Mouse (Mus musculus) testis, postnatal 14 days (tissue): ENCODE results near the gene Adam1b.

Experiments
- DNase-seq: peaks from one replicate; pipeline ENCODE4 v3.0.0; 2021; ENCODE audit warnings: low spot score

Gene Adam1b

DNA sequence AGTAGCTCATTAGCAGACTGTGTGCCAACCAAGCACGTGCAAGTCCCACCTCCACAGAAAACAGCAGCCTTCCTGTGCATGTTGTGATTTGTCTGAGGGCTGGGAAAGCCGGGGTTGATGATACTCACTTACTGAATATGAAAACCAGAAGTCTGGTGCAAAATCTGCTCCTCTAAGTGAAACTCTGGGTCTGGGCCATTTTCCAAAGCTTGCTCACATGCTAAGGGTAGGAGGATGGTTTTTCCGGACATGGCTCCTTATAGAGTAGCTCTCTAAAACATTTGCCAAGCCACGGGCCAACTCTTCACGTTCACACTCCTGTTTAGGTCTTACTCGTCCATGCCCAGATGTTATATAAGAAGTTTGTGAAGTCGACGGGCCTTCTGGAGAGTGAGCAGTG is 9.9 kb downstream of the Adam1b start:
- DNase-seq: no peak

DNA sequence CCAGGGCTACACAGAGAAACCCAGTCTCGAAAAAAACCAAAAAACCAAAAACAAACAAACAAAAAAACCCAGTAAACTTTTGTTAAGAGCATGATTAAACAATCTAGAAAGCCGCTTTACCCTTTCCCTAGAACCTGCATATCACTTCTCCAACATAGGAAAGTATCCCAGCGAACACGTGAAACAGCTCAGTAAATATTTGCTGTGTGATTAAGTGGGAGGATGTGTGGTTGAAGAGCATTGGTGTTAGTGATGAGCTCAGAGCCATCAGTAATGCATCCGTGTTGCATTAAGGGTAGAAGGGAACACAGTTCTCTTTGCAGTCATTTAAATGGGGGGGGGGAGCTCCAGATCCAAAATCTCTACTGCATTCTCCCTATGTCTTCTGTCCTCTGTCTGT is 18.4 kb downstream of the Adam1b start:
- DNase-seq: no peak

DNA sequence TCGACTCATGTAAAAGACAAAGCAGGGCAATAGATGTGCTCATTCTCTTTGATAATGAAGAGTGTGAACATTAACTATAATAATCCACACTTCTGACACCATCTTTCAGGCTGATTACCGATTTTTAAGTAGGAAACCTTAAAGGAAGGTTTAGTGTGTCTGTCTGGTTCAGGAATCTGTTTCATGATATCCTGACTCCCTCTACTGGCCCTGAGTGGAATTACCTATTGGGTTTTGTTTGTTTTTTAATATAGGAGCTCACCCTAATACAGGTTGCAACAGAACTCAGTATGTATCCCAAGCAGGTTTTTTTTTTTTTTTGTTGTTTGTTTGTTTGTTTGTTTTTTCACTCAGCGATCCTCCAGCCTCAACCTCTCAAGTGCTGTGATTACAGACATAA is 25.6 kb downstream of the Adam1b start:
- DNase-seq: no peak

DNA sequence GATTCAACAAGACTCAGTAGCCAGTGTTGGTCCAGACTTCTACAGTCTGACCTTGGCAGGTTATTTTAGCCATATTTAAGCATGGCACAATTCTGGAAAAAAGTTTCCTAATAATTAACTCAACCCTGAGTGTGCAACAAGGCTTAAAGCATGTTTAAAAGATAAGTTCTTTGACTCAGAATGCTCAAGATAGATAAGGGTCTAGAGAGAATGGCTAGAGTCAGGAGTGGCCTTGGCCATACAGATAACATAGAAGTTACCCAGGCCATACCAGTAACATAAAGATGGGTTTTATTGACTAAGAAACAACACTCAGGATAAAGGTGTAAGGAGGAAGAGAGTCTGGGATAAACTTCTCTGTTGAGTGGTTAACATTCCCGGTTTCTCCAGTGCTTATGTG is 27.2 kb downstream of the Adam1b start:
- no peak for DNase-seq

DNA sequence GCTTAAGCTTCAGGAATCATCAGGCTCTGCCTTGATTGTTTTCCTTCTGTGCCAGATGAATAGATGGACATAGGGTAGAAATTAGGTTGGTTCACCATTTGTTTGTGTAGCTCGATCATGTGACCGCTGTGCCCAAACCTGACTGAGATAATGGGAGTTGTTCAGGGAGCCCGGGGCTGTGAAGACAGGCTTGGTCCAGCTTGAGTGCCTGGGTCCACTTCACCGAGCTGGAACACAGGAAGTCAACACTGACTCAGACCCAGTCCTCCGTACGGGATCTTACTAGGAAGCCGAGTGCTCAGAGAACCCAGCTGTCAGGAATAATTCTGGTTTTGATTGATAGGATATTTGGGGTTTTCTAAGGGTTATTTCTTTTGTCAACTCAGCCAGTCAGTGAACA is 28.6 kb downstream of the Adam1b start:
- no peak for DNase-seq

DNA sequence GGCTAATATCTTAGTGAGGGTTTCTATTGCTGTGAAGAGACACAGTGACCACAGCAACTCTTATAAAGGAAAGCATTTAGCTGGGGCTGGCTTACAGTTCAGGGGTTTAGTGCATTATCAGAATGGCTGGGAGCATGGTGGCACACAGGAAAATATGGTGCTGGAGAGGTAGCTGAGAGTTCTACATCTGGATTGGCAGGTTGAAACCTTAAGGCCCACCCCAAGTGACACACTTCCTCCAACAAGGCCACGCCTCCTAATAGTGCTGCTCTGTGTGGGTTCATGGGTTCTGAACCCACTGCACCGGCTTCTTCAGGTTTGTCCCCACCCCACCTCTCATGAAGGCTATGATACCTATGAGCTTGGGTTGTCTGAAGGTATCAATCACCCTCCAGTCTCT is 30.8 kb downstream of the Adam1b start:
- no peak for DNase-seq

DNA sequence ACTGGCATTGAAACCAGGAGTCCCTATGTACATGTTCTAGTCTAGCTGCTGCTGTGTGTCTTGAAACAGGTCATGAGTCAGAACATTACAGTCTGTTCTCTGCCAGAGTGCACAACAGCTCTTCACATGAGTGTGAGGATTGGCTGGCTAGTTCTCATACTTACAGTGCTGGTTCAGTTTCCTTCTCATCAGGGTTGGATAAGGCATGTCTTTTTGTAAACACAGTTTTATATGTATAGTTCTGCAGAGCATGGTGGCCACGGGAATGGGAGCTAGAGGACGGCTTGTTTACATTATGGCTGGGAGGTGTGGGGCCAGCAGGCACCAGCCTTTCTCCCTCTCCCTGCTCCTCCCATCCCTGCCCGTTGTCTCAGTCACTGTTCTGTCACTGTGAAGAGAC is 33.7 kb downstream of the Adam1b start:
- no peak for DNase-seq

DNA sequence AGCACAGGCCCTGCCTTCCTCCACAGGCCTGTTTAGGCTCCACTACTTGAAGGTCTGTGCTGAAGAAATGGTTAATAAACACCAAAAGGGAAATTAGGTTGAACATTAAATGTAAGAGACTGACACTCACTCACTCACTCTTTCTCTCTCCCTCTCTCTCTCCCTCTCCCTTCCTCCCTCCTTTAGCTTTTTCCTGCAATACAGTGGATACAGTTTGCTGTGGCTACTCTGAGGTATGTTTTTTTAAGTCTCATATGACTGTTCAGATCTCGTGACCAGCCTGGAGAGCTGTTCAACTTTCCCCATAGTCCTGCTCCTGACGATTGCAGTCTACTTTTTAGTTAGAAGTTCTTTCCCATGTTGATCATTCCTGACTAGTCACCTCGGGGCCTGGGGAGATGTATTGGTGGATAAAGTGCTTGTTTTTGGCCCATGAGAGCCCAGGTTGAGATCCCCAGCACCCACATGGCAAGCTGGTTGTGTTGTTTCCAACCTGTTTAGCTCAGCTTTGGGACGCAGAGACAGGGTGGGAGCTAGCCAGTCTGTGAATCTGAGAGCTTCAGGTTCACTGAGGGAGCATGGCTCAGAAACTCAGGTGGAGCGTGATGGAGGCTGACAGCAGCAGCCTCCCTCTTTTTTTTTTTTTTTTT is 39.5 kb downstream of the Adam1b start:
- no peak for DNase-seq

DNA sequence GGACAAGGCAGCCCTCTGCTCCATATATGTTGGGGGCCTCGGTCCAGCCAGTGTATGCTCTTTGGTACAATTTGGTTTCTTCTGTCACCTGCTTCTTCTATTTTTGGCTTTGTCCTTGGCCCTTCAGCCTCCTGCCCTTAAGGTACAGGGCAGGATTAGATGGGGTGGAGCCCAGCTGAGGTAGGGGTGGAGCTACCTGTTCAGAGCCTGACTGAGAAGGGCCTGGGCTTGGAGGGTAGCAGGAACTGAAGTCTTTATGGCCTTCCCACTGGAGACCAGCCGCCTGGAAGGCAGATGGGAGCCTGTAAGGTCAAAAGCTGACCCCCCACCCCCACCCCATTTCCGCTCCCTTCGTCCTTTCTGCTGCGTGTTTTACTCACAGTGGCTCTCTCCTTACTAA is 40.3 kb downstream of the Adam1b start:
- DNase-seq: no peak

DNA sequence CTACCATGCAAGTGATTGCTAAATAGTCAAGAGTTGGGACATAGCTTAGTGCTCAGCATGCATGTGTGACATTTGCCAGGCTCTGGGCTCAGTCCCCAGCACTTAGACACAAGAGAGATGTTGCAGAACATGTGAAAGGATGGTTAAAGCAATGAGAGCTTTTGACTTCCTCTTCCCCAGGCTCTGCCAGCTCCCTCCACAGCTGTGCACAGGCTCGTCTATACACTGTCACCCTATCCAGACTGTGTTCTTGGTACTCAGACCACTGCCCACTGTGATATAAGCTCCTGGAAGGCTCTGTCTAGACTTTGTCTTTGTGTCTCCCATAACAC is 41.1 kb downstream of the Adam1b start:
- no peak for DNase-seq

DNA sequence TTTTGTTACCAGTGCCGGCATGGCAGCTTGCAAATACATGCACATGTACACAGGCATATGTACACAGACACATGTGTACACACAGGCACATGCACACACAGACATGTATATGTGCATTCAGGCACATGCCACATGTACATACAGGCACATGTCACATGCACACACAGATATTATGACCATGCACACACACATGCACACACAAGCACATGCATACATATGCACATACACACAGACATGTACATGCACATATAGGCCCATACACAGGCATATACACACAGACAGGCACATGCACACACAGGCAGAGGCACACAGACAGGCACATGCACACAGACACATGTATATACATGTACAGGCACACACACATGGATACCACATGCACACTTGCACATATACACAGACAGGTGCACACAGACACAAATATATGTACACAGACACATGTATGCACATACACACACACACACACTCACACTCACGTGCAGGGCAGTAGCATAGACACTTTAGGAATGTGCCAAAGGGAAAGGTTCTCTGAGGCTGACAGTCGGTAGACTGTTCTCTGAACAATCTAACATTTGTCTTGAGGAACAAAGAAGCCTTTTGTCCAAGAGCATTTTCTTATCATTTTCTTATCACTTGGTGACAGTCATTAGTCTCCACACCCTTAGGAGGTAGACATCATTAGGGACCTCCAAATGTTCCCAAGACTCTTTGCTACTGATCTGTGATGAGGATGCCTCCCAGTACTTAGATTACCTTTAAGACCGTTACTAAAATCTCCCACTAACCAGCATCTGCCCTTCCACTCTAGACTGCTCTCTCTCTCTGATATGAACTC is 41.7 kb downstream of the Adam1b start:
- no peak for DNase-seq

DNA sequence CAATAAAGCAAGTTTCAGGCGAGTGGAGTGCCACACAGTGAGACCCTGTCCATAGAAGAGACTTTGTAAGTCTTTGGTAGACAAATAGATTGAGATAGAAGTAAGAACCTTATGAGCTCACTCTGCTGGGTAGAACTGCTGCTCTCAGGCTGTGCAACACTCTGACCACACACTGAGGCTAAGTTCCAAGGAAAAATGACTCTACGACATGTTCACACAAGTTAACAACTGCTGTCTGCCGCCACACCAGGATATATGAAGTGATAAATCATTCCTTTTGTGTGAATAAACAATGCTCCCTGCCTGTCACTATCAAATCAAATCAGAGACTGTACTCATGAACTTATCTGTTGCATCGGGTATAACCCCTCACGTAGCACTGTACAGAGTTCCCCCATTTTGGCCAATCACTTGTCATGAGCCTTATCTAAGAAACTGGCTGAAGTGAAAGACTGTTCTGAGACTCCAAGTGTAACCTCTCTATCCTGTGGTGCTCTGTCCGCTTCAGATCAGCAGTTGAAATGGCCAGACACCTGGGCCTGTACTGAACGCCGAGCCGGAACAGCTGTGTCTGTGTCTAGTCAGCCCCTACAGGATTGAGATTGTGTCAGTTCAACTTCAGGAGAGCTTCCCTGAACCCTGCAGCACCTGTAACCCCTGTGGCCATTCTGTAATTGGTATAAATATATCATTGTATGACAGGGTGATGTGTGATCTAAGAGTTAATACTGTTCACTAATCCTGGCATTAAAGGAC is 47.5 kb downstream of the Adam1b start:
- DNase-seq: no peak

DNA sequence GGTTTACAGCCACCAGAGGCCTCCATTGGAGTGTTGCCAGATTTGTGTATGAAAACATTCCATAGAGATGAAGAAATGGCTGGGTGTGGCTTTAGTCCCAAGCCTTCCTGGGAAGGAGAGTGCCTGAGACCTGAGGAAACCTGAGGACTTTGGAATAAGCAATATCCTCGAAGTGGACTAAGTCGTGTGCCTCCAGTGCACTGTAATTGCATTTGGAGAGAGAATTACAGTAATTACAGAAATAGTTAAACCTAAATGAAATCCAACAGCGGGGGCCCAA is 48.8 kb downstream of the Adam1b start:
- DNase-seq: no peak

DNA sequence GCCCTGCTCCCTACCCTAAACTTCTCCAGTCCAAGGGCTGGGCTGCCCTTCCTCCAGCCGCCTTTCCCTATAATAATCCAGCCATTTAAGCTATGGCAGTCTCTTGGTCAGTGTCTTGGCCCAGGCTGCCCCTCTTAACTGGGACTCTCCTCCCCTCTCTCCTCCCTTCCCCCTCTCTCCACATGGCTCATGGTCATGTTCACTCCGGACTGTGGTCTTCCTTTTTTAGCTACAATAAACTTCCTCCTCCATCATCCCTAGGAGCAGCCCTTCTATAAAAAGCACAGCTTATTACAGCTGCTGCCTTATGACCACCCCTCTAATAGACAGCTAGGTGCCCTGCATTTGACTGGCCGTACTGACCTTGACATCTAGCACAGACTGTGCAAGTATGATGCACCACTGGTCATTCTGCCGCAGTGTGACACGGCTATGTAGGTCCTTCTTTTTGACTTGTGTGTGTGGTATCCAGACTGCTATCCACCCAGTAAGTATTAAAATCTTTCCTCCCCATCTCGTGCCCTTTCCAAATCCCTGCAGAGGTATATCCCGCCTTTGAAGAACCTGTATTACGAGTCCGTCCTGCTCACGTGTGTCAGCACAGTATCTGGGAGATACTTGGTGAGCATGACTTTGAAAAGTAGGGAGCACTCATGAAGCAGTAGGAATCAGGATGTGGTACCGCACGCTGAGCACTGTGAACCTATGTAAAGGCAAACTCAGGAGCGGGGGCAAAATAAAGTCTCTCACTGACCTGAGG is 49.3 kb downstream of the Adam1b start:
- DNase-seq: no peak

DNA sequence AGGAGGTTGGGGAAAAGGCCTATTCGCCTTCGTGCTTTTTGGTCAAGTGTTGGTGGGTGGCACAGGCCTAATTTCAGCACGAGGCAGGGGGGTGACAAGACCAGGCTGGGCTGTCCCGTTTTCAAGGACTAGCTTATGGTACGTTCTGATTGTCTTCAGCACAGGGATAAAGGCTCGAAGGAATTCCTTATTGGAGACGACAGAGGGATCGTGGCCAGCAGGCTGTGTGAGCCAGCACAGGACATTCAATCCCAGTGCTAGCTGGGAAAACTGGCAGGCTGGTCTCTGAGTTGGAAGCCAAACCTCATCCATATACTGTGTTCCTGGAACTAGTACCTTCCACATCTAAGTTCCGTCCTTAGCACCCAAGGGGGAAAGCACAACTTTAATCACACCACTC is 50.3 kb downstream of the Adam1b start:
- no peak for DNase-seq

DNA sequence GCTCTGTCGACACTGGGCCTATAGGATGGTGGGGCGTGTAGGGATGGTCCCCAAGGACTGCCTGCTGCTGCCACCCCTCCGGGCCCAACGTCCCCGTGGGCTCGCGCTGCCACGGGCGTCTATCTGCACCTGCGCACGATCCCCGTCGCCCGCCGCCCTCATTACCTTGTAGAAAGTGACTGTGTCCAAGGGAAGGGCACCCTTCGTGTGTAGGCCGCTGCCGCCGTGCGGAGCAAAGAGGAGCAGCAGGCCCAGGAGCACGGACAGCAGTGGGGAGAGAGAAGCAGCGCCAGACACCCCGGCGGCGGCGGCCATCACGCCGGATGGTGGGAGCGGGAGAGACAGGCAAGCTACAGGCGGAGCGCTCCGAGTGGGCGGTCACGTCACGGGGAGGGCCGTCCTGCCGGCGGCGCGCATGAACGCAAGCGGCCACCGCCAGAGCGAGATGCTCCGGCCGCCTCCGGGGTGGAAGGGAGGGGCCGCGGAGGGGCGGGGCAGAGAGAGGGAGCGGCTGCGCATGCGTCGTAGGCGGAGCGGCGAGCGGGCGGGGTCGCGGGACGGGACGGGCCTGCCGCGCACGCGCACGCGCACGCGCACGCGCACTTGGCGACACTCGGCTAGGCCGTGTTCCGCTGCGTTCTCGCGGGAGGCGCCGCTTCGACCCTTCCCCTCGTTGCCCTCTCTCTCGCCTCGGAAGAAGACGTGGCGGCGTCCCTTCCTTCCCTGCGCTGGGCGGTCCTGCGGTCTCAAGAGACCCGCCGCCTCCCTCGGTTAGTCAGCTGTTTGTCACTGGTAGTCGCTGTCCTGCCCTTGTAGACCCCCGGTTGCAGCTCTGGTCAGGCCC is 51.0 kb downstream of the Adam1b start, which contains the start of gene Erp29:
Erp29 (minus strand) TSS at position 481 of the 844 bp plus-strand sequence.
- DNase-seq: peak; percentile 96

DNA sequence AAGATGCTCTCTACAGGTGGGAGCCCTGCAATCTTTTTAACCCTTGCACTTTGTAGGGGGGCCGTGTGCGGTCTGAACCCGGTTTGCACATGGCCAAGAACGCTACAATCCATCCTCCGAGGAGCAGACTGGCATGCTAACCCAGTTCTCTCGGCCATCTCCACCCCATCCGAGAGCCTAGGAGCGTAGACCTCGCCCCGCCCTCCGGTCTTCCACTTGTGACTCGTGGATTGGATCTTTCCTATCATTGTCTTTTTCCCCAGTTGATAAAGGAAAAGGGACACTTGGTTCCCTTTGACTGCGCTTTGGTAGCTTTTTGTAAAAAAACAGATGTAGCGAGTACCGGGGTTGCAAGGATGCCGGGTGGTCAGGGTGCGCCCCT is 51.6 kb downstream of the Adam1b start, which contains the start of gene Tmem116:
Tmem116 (plus strand) TSS at position 250 of the 382 bp plus-strand sequence.
- DNase-seq: no peak

DNA sequence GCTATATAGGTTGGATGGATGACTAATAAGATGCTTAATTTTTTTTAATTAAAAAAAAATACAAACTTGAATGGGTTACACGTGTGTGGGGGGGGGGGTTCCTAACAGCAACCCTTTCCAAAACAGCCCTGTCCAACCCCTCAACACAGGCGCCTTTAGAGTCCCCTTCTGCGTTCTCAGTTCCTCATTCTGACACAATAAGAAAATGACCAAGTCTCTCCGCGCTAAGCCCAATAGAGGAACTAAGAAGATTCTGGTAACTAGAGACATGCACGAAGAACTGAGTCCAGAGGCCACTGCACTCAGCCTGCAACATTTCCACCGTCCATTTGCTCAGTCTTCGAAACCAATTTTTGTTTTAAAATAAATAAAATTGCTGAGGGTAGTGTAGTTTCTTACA is 52.0 kb downstream of the Adam1b start:
- no peak for DNase-seq

DNA sequence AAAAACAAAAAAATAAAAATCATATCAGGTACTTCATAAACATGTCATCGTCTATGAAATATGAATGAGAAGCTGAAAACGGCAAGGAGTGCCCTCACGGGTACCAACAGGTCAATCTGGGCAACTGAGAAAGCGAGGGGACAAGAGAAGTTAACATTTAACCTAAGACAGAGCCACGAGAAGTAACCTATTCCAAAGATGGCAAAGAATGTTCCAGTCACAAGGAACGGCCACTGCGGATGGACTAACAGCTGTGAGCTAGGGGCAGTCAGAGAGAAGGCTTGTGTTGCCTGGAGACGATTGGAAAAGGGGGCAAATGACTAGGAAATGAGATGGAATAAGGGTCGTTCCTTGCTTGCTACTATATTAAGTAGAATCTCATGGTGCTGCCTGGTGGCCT is 52.8 kb downstream of the Adam1b start:
- DNase-seq: no peak
